Mouse (Mus musculus) layer of hippocampus, postnatal 10 days (tissue): Measurements from ENCODE around the gene Slc35e1. TPM values are rescaled to one million over a fixed set of nuclear protein-coding genes. Genes with fewer than 3 reads are reported as not detected.

Source experiments
- microRNA-seq, 2 experiments: library from miRNA; unstranded; fragments of <30 nt; microRNA quantifications; one replicate each; pipeline ENCODE4 v1.2.0; 2021
- total RNA-seq, 2 experiments: library from RNA; stranded (reverse); gene quantifications; 2 replicates each; pipeline ENCODE4 v1.2.3; 2021

Gene Slc35e1
- total RNA-seq, 2 experiments from 2014 or later = 37.6 to 40.2 TPM

Small RNA genes lying within 50 kb of the gene (microRNA-seq; reads per million reads assigned to microRNA genes)
- 0 reads per million in 2 experiments for gene Gm28019
- 2.9 to 3.3 reads per million in 2 experiments for gene Mir7068

Other genes starting within 250 kb of the Slc35e1 start
- 10 to 100 TPM; 10.9 to 15.9 TPM for gene Gm10282, start 187.4 kb downstream of the Slc35e1 start, total RNA-seq
- 10 to 100 TPM; 19.5 to 21.4 TPM for gene Klf2, start 173.6 kb downstream of the Slc35e1 start, total RNA-seq
- 10 to 100 TPM; 73.3 to 73.5 TPM for gene Eps15l1, start 71.2 kb downstream of the Slc35e1 start, total RNA-seq
- gene Calr3, start 48.7 kb downstream of the Slc35e1 start, total RNA-seq = 1 to 10 TPM in 1 of 2 experiments, under 1 TPM in 1; 0.67 to 1.2 TPM
- 10 to 100 TPM; 11.0 to 13.0 TPM for gene 1700030K09Rik, start 48.7 kb downstream of the Slc35e1 start, total RNA-seq
- 10 to 100 TPM; 61.5 to 69.8 TPM for gene Cherp, start 17.4 kb downstream of the Slc35e1 start, total RNA-seq
- gene Med26, start 55.7 kb upstream of the Slc35e1 start, total RNA-seq = 1 to 10 TPM; 8.9 to 9.2 TPM
- gene Smim7, start 78.5 kb upstream of the Slc35e1 start, total RNA-seq = 100 to 1,000 TPM; 119 to 128 TPM
- gene Tmem38a, start 79.4 kb upstream of the Slc35e1 start, total RNA-seq = 10 to 100 TPM; 79.5 to 82.5 TPM
- gene Nwd1, start 154.1 kb upstream of the Slc35e1 start, total RNA-seq = 10 to 100 TPM; 31.9 to 37.4 TPM
- 100 to 1,000 TPM; 166 to 174 TPM for gene Sin3b, start 230.7 kb upstream of the Slc35e1 start, total RNA-seq